Mouse (Mus musculus): ENCODE data around the gene Kremen1. TPM values are rescaled to one million over a fixed set of nuclear protein-coding genes. Genes with fewer than 3 reads are reported as not detected.

Kremen1 gene
- polyA plus RNA-seq, 1 experiment from 2014 or later: 24.3 TPM

- no peak for ATAC-seq (ENCODE audit: low FRiP score, low read depth)
- H3K27me3 ChIP-seq: no peaks in the 10 kb centered on the region
- no peak overlapping the region for H3K27ac ChIP-seq
- 26% methylated on average over 8 of the region's 8 CpGs for WGBS
- H3K9ac ChIP-seq: no peak overlapping the region
- H3K4me2 ChIP-seq (replicated peaks): no peak overlapping the region
- H3K4me1 ChIP-seq: peaks cover 13% of the 10 kb centered on the region
- no peaks in the 10 kb centered on the region for H3K36me3 ChIP-seq
- H3K9me3 ChIP-seq: no peaks in the 10 kb centered on the region
- H3K4me3 ChIP-seq: no peak overlapping the region
Measured at GRCm38 (mm10) chr11:5179391-5179790, 82.0 kb downstream of the Kremen1 start.

GRCm38 (mm10) chr11:5177171-5177570, 84.2 kb downstream of the Kremen1 start:
- Histone ChIP-seq H3K36me3 (no peaks in the 10 kb centered on the region), H3K4me2 (replicated peaks) (no peak overlapping the region), H3K9me3 (no peaks in the 10 kb centered on the region), H3K4me1 (0 out of 2 replicates have a peak, but pooled peaks cover 5% of the 10 kb centered on the region), H3K27me3 (no peaks in the 10 kb centered on the region), H3K27ac (no peak overlapping the region), H3K4me3 (no peak overlapping the region), H3K9ac (no peak overlapping the region)
- 67% methylated on average over 12 of the region's 12 CpGs for WGBS
- no peak for ATAC-seq (ENCODE audit: low FRiP score, low read depth)

DNA sequence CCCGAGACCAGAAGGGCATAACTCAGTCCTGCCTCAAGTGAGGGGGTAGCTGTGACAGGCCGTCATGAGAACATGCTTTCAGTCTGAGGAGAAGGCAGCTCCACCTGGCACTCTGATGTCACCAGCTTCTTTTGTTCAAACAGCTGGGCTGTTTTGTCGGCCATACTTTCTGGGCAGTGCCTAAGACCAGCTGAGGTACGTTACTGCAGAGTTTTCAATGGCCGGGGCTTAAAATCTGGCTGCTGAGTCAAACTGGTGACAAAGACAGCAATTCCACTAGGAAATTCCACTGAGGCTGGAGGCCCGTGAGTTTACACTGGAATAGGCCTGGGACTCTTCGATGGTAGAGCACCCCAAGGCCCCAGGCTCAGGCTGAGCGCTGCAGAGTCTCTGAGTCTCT, 84.7 kb downstream of the Kremen1 start:
- no peak overlapping the region for H3K9ac ChIP-seq
- no peak overlapping the region for H3K27ac ChIP-seq
- 64% methylated on average over 8 of the region's 8 CpGs for WGBS
- no peaks in the 10 kb centered on the region for H3K27me3 ChIP-seq
- 0 out of 2 replicates have a peak, but pooled peaks cover 2% of the 10 kb centered on the region for H3K4me1 ChIP-seq
- no peaks in the 10 kb centered on the region for H3K9me3 ChIP-seq
- no peaks in the 10 kb centered on the region for H3K36me3 ChIP-seq
- H3K4me2 ChIP-seq (replicated peaks): no peak overlapping the region
- no peak overlapping the region for H3K4me3 ChIP-seq
- no peak for ATAC-seq (ENCODE audit: low FRiP score, low read depth)

- no peaks in the 10 kb centered on the region for H3K36me3 ChIP-seq
- 75% methylated on average over 2 of the region's 2 CpGs for WGBS
- ATAC-seq (ENCODE audit: low FRiP score, low read depth): no peak
Measured at GRCm38 (mm10) chr11:5175866-5176265, 85.5 kb downstream of the Kremen1 start.

GRCm38 (mm10) chr11:5175141-5175540, 86.2 kb downstream of the Kremen1 start:
- no peak overlapping the region for H3K4me2 ChIP-seq (replicated peaks)
- no peak overlapping the region for H3K9ac ChIP-seq
- no peaks in the 10 kb centered on the region for H3K27me3 ChIP-seq
- H3K4me3 ChIP-seq: no peak overlapping the region
- H3K4me1 ChIP-seq: 0 out of 2 replicates have a peak, but pooled peaks cover 2% of the 10 kb centered on the region
- H3K36me3 ChIP-seq: no peaks in the 10 kb centered on the region
- no peaks in the 10 kb centered on the region for H3K9me3 ChIP-seq
- 86% methylated on average over 7 of the region's 7 CpGs for WGBS
- no peak overlapping the region for H3K27ac ChIP-seq
- ATAC-seq (ENCODE audit: low FRiP score, low read depth): no peak

More at GRCm38 (mm10) chr11:5175866-5176265, 85.5 kb downstream of the Kremen1 start:
- H3K4me3 ChIP-seq: no peak overlapping the region
- H3K4me2 ChIP-seq (replicated peaks): no peak overlapping the region
- no peaks in the 10 kb centered on the region for H3K9me3 ChIP-seq
- no peak overlapping the region for H3K27ac ChIP-seq
- H3K4me1 ChIP-seq: 0 out of 2 replicates have a peak, but pooled peaks cover 2% of the 10 kb centered on the region
- H3K9ac ChIP-seq: no peak overlapping the region
- H3K27me3 ChIP-seq: no peaks in the 10 kb centered on the region

DNA sequence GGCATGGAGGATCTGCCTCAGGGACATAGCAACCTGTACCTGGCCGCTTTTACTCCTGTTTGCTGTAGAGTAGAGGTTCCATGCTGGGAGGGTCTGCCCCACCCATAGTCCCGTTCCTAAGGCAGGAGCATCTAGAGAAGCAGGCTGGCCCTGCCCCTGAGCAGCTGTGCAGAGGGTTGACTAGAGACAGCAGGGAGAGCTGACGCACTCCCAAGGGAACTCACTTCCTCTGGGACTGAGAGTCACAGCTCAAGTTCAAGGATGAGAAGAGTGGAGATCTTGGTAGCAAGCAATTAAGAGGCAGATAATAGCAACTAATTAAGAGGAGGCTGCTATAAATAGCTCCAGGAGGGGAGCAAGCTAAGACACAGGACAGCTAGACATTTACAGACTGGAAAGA, 88.5 kb downstream of the Kremen1 start:
- no peak overlapping the region for H3K27ac ChIP-seq
- H3K4me2 ChIP-seq (replicated peaks): no peak overlapping the region
- ATAC-seq (ENCODE audit: low FRiP score, low read depth): no peak
- no peaks in the 10 kb centered on the region for H3K36me3 ChIP-seq
- no peaks in the 10 kb centered on the region for H3K4me1 ChIP-seq
- H3K27me3 ChIP-seq: no peaks in the 10 kb centered on the region
- H3K9ac ChIP-seq: no peak overlapping the region
- H3K9me3 ChIP-seq: no peaks in the 10 kb centered on the region
- H3K4me3 ChIP-seq: no peak overlapping the region
- 50% methylated on average over 3 of the region's 3 CpGs for WGBS

- H3K9ac ChIP-seq: no peak overlapping the region
- peaks cover 27% of the 10 kb centered on the region for H3K4me1 ChIP-seq
- no peaks in the 10 kb centered on the region for H3K36me3 ChIP-seq
- H3K27ac ChIP-seq: no peak overlapping the region
- 78% methylated on average over 9 of the region's 9 CpGs for WGBS
- ATAC-seq (ENCODE audit: low FRiP score, low read depth): no peak
- no peak overlapping the region for H3K4me3 ChIP-seq
- H3K27me3 ChIP-seq: no peaks in the 10 kb centered on the region
- no peak overlapping the region for H3K4me2 ChIP-seq (replicated peaks)
- H3K9me3 ChIP-seq: no peaks in the 10 kb centered on the region
Measured at GRCm38 (mm10) chr11:5167311-5167710, 94.0 kb downstream of the Kremen1 start.

- WGBS: 19% methylated on average over 8 of the region's 8 CpGs
- Histone ChIP-seq H3K27ac (peak overlapping the region; percentile 74), H3K9me3 (peaks cover 5% of the 10 kb centered on the region; the same call in 1 of the 2 replicates), H3K9ac (no peak overlapping the region), H3K27me3 (no peaks in the 10 kb centered on the region), H3K36me3 (no peaks in the 10 kb centered on the region), H3K4me2 (replicated peaks) (peak overlapping the region; percentile 16; the same call in 1 of the 2 replicates), H3K4me3 (no peak overlapping the region), H3K4me1 (peaks cover 27% of the 10 kb centered on the region)
- ATAC-seq (ENCODE audit: low FRiP score, low read depth): 0 out of 2 replicates have a peak, but pooled peaks have one; percentile 54
Measured at GRCm38 (mm10) chr11:5165471-5165916, 95.9 kb downstream of the Kremen1 start.

DNA sequence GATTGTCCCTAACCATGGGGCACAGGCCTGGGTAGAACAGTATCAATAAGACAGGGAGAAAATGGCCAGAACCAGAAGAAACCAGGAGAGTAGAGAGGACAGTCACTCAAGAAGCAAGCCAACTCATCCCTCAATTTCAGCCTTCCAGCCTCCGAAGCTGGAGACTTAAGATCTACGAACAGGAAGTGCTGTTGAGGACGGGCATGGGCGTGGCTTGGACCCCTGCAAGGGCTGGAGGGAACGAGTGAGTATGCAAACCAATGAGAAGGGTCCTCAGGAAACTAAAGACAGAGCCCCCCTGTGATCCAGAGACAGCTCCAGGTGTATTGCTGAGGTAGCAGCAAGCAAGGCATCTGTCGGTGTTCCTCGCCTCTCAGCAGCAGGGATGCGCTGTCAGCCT, 97.0 kb downstream of the Kremen1 start:
- Histone ChIP-seq H3K27ac (no peak overlapping the region), H3K9ac (no peak overlapping the region)

GRCm38 (mm10) chr11:5163421-5163820, 97.9 kb downstream of the Kremen1 start:
- no peak overlapping the region for H3K4me2 ChIP-seq (replicated peaks)
- H3K4me1 ChIP-seq: peaks cover 27% of the 10 kb centered on the region
- no peak overlapping the region for H3K27ac ChIP-seq
- H3K27me3 ChIP-seq: no peaks in the 10 kb centered on the region
- WGBS: 89% methylated on average over 8 of the region's 8 CpGs
- H3K36me3 ChIP-seq: no peaks in the 10 kb centered on the region
- no peak for ATAC-seq (ENCODE audit: low FRiP score, low read depth)
- H3K4me3 ChIP-seq: no peak overlapping the region
- no peak overlapping the region for H3K9ac ChIP-seq
- H3K9me3 ChIP-seq: peaks cover 5% of the 10 kb centered on the region; the same call in 1 of the 2 replicates

More for the DNA sequence above, 97.0 kb downstream of the Kremen1 start:
- peaks cover 27% of the 10 kb centered on the region for H3K4me1 ChIP-seq
- H3K4me2 ChIP-seq (replicated peaks): no peak overlapping the region; the same call in 1 of the 2 replicates
- WGBS: 31% methylated on average over 8 of the region's 8 CpGs
- H3K27me3 ChIP-seq: no peaks in the 10 kb centered on the region
- H3K4me3 ChIP-seq: no peak overlapping the region
- no peak for ATAC-seq (ENCODE audit: low FRiP score, low read depth)
- H3K36me3 ChIP-seq: no peaks in the 10 kb centered on the region
- peaks cover 5% of the 10 kb centered on the region; the same call in 1 of the 2 replicates for H3K9me3 ChIP-seq

GRCm38 (mm10) chr11:5160722-5161485, 100.5 kb downstream of the Kremen1 start:
- H3K27me3 ChIP-seq: no peaks in the 10 kb centered on the region
- ATAC-seq (ENCODE audit: low FRiP score, low read depth): no peak
- no peak overlapping the region for H3K4me3 ChIP-seq
- no peak overlapping the region for H3K27ac ChIP-seq
- WGBS: 72% methylated on average over 17 of the region's 17 CpGs
- no peaks in the 10 kb centered on the region for H3K36me3 ChIP-seq
- H3K9ac ChIP-seq: no peak overlapping the region
- peaks cover 20% of the 10 kb centered on the region for H3K4me1 ChIP-seq
- H3K4me2 ChIP-seq (replicated peaks): no peak overlapping the region
- H3K9me3 ChIP-seq: peaks cover 5% of the 10 kb centered on the region; the same call in 1 of the 2 replicates

DNA sequence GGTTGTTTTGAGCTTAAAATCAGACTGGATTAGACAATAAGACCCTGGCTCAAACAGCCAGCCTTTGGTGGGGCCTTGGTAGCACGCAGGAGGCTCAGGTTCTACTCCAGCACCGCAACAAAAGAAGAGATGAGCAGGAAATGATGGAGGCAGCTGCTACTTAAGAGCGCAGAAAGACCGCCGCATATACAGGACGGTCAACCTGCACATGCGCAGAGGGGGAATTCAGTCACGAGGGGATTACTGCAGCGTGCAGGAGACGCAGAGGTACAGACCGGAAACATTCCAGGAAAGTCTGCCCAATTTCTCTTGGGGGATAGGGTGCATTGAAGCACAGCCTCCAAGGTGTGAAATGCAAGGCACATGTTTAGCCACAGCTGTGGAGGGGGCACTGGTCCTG, 103.3 kb downstream of the Kremen1 start:
- WGBS: 90% methylated on average over 11 of the region's 11 CpGs
- Histone ChIP-seq H3K27ac (no peak overlapping the region), H3K27me3 (no peaks in the 10 kb centered on the region), H3K9ac (no peak overlapping the region), H3K36me3 (no peaks in the 10 kb centered on the region), H3K4me3 (no peak overlapping the region), H3K9me3 (peaks cover 5% of the 10 kb centered on the region; the same call in 1 of the 2 replicates), H3K4me2 (replicated peaks) (no peak overlapping the region), H3K4me1 (peaks cover 10% of the 10 kb centered on the region; the same call in 1 of the 2 replicates)
- no peak for ATAC-seq (ENCODE audit: low FRiP score, low read depth)

All from limb, embryonic 13.5 days (tissue).